Mouse (Mus musculus): Measurements from ENCODE around the gene Slc7a5. TPM values are rescaled to one million over a fixed set of nuclear protein-coding genes. Genes with fewer than 3 reads are reported as not detected.

Gene Slc7a5
- total and polyA plus RNA-seq, 3 experiments, result 110 to 291 (median 207) TPM

GRCm38 (mm10) chr8:121931571-121931970 lies 24.1 kb upstream of the Slc7a5 start:
- no peaks in the 10 kb centered on the region for H3K36me3 ChIP-seq (replicated peaks in 1 of 2; ENCODE audit: control insufficient read depth in 1 of 2, insufficient read depth in 1 of 2, low read length in 1 of 2)
- H3K4me3 ChIP-seq (replicated peaks in 1 of 3; ENCODE audit: low read depth in 2 of 3, low read length in 2 of 3, poor library complexity in 1 of 3), result no peak overlapping the region
- H3K79me2 ChIP-seq (replicated peaks; ENCODE audit: control insufficient read depth, extremely low read depth, insufficient read depth, poor library complexity, severe bottlenecking), result no peaks in the 10 kb centered on the region
- no peak for DNase-seq (ENCODE audit: extremely low read depth)
- H3K4me2 ChIP-seq (ENCODE audit: insufficient read depth, low read depth, poor library complexity, severe bottlenecking), result no peak overlapping the region
- H3K27ac ChIP-seq (ENCODE audit: insufficient read depth, low read depth), result no peak overlapping the region
- peaks cover 3% of the 10 kb centered on the region for H3K9me3 ChIP-seq (replicated peaks; ENCODE audit: low read length)
- dilution Hi-C loops (cut with MboI; ENCODE audit: extremely low pct_ligation_motif_present, extremely low pct_unique_long_range_greater_than_20kb, low sequenced_read_pairs) (no loop called here), in situ Hi-C loops (cut with MboI; ENCODE audit: low pct_ligation_motif_present, low pct_unique_long_range_greater_than_20kb, low sequenced_read_pairs) (loop anchor here (10.0 kb wide), 1 partner anchor 217 kb away; no protein-coding TSS in a partner anchor)
- peaks cover 28 to 67% of the 10 kb centered on the region in 2 experiments for H3K4me1 ChIP-seq (ENCODE audit: control insufficient read depth in 1 of 2, insufficient read depth in 2 of 2)
- TF ChIP-seq RAD21 (IDR thresholded peaks at IDR 0.05; ENCODE audit: low read depth, low read length) (no peak), E2F4 (IDR thresholded peaks at IDR 0.05; ENCODE audit: insufficient replicate concordance, low read depth, low read length) (no peak), POLR2A (IDR thresholded peaks at IDR 0.05; ENCODE audit: low read depth, low read length) (no peak), ELF1 (IDR thresholded peaks at IDR 0.05; ENCODE audit: low read depth, low read length) (no peak), NRF1 (IDR thresholded peaks at IDR 0.05; ENCODE audit: low read depth, low read length) (no peak), JUND (conservative IDR thresholded peaks at IDR 0.05; ENCODE audit: low read depth, low read length) (no peak), BHLHE40 (IDR thresholded peaks at IDR 0.05; ENCODE audit: low read depth, low read length) (no peak), GABPA (IDR thresholded peaks at IDR 0.05; ENCODE audit: insufficient replicate concordance, low read depth, low read length) (no peak), EP300 (IDR thresholded peaks at IDR 0.05; ENCODE audit: low read length) (no peak), ETS1 (conservative IDR thresholded peaks at IDR 0.05; ENCODE audit: low read depth, low read length) (no peak), JUN (IDR thresholded peaks at IDR 0.05; ENCODE audit: insufficient read depth, low read depth, low read length) (no peak), ZMIZ1 (IDR thresholded peaks at IDR 0.05; ENCODE audit: low read depth, low read length) (no peak), USF1 (IDR thresholded peaks at IDR 0.05; ENCODE audit: low read depth, low read length) (no peak), MAX (IDR thresholded peaks at IDR 0.05; ENCODE audit: low read length) (no peak), MXI1 (IDR thresholded peaks at IDR 0.05; ENCODE audit: low read depth, low read length) (no peak), ZC3H11A (IDR thresholded peaks at IDR 0.05; ENCODE audit: low read depth, low read length) (no peak), IRF4 (IDR thresholded peaks at IDR 0.05; ENCODE audit: low read depth, low read length) (no peak), HCFC1 (IDR thresholded peaks at IDR 0.05; ENCODE audit: low read depth, low read length) (no peak), ZKSCAN1 (IDR thresholded peaks at IDR 0.05; ENCODE audit: borderline replicate concordance, low read depth, low read length) (no peak), SIN3A (IDR thresholded peaks at IDR 0.05; ENCODE audit: low read length) (no peak)
- H3K9ac ChIP-seq (ENCODE audit: insufficient read depth, low read depth), result no peak overlapping the region
- H3K27me3 ChIP-seq (replicated peaks), result no peaks in the 10 kb centered on the region

- dilution Hi-C loops (cut with MboI; ENCODE audit: extremely low pct_ligation_motif_present, extremely low pct_unique_long_range_greater_than_20kb, low sequenced_read_pairs), result no loop called here
- H3K9me3 ChIP-seq (replicated peaks; ENCODE audit: low read length), result peaks cover 3% of the 10 kb centered on the region
- H3K4me2 ChIP-seq (ENCODE audit: insufficient read depth, low read depth, poor library complexity, severe bottlenecking), result no peak overlapping the region
- H3K36me3 ChIP-seq (replicated peaks in 1 of 2; ENCODE audit: control insufficient read depth in 1 of 2, insufficient read depth in 1 of 2, low read length in 1 of 2), result no peaks in the 10 kb centered on the region
- H3K27me3 ChIP-seq (replicated peaks), result no peaks in the 10 kb centered on the region
- no peak overlapping the region for H3K9ac ChIP-seq (ENCODE audit: insufficient read depth, low read depth)
- no peak overlapping the region for H3K4me3 ChIP-seq (replicated peaks in 1 of 3; ENCODE audit: low read depth in 2 of 3, low read length in 2 of 3, poor library complexity in 1 of 3)
- no peak overlapping the region for H3K27ac ChIP-seq (ENCODE audit: insufficient read depth, low read depth)
- no peaks in the 10 kb centered on the region for H3K79me2 ChIP-seq (replicated peaks; ENCODE audit: control insufficient read depth, extremely low read depth, insufficient read depth, poor library complexity, severe bottlenecking)
- TF ChIP-seq CHD2 (IDR thresholded peaks at IDR 0.05; ENCODE audit: low read length) (no peak), ZNF384 (IDR thresholded peaks at IDR 0.05; ENCODE audit: low read depth, low read length) (no peak), ELF1 (IDR thresholded peaks at IDR 0.05; ENCODE audit: low read depth, low read length) (no peak), E2F4 (IDR thresholded peaks at IDR 0.05; ENCODE audit: insufficient replicate concordance, low read depth, low read length) (no peak), ZMIZ1 (IDR thresholded peaks at IDR 0.05; ENCODE audit: low read depth, low read length) (no peak), ZC3H11A (IDR thresholded peaks at IDR 0.05; ENCODE audit: low read depth, low read length) (no peak)
- H3K4me1 ChIP-seq (ENCODE audit: control insufficient read depth in 1 of 2, insufficient read depth in 2 of 2), result peaks cover 23 to 63% of the 10 kb centered on the region in 2 experiments
- in situ Hi-C loops (cut with MboI; ENCODE audit: low pct_ligation_motif_present, low pct_unique_long_range_greater_than_20kb, low sequenced_read_pairs), result loop anchor here (10.0 kb wide), 1 partner anchor 215 kb away; no protein-coding TSS in a partner anchor
- DNase-seq (ENCODE audit: extremely low read depth), result no peak
Observed at GRCm38 (mm10) chr8:121930047-121930446, 22.6 kb upstream of the Slc7a5 start.

Measured in CH12.LX (cell line).